Mouse (Mus musculus) MEL (cell line): ENCODE data around the gene AC170998.1. TPM values are rescaled to one million over a fixed set of nuclear protein-coding genes. Genes with fewer than 3 reads are reported as not detected.
"Not testable (repeated sequence)": the region's sequence is repeated elsewhere in the genome, so short reads cannot be mapped to it uniquely, and the experiment has no call there.

Experiments used
- DNase-seq: peaks from one replicate; pipeline ENCODE4 v3.0.0; 2011; ENCODE audit warnings: low read depth, low spot score
- H3K27ac ChIP-seq: 2 replicates; pipeline ENCODE4 v1.5.1; 2012; ENCODE audit warnings: low read depth, mild to moderate bottlenecking, control low read depth, low read length, moderate library complexity; ENCODE audit not compliant: control insufficient read depth
- H3K27me3 ChIP-seq, 2 experiments: fragments of 150-350 bp in 1 of 2; sonication (generic) in 1 of 2; 2 replicates each; pipeline ENCODE4 v1.6.1; 2012; ENCODE audit warnings: low read length in 2 of 2, mild to moderate bottlenecking in 2 of 2, improper control_type of control experiment in 1 of 2, moderate library complexity in 1 of 2; ENCODE audit not compliant: insufficient read depth in 2 of 2, control insufficient read depth in 1 of 2
- H3K36me3 ChIP-seq, 2 experiments: 2 replicates each; pipeline ENCODE4 v1.6.1; 2012 to 2014; ENCODE audit warnings: low read length in 2 of 2, improper control_type of control experiment in 1 of 2, inconsistent platforms in 1 of 2, mild to moderate bottlenecking in 1 of 2; ENCODE audit not compliant: insufficient read depth in 2 of 2, control insufficient read depth in 1 of 2
- H3K4me1 ChIP-seq, 2 experiments: fragments of 150-350 bp in 1 of 2; sonication (generic) in 1 of 2; 2 replicates each; pipeline ENCODE4 v1.6.1; 2012; ENCODE audit warnings: low read length in 2 of 2, improper control_type of control experiment in 1 of 2, mild to moderate bottlenecking in 1 of 2; ENCODE audit not compliant: insufficient read depth in 2 of 2, control insufficient read depth in 1 of 2
- H3K4me3 ChIP-seq, 2 experiments: fragments of 150-350 bp in 1 of 2; sonication (generic) in 1 of 2; 2 replicates each; pipeline ENCODE4 v1.5.1; 2012; ENCODE audit warnings: low read depth in 2 of 2, low read length in 2 of 2, mild to moderate bottlenecking in 2 of 2, moderate library complexity in 2 of 2, control low read depth in 1 of 2, improper control_type of control experiment in 1 of 2; ENCODE audit not compliant: control insufficient read depth in 1 of 2, insufficient read depth in 1 of 2
- H3K79me2 ChIP-seq: 2 replicates; pipeline ENCODE4 v1.6.1; 2012; ENCODE audit warnings: mild to moderate bottlenecking, low read length, moderate library complexity; ENCODE audit not compliant: control insufficient read depth, poor library complexity, insufficient read depth
- H3K9ac ChIP-seq: 2 replicates; pipeline ENCODE4 v1.6.1; 2012; ENCODE audit warnings: low read depth, mild to moderate bottlenecking, control low read depth, low read length, moderate library complexity; ENCODE audit not compliant: control insufficient read depth, poor library complexity, severe bottlenecking
- H3K9me3 ChIP-seq: fragments of 150-350 bp; sonication (generic); replicated peaks from 2 replicates; pipeline ENCODE4 v1.6.1; 2012; ENCODE audit warnings: mild to moderate bottlenecking, low read length, improper control_type of control experiment, moderate library complexity; ENCODE audit not compliant: insufficient read depth
- BHLHE40 ChIP-seq: IDR thresholded peaks from 2 replicates; pipeline ENCODE4 v1.6.1; 2012; ENCODE audit warnings: low read depth, mild to moderate bottlenecking, inconsistent platforms, low read length, improper control_type of control experiment, borderline replicate concordance
- CHD2 ChIP-seq: IDR thresholded peaks from 2 replicates; pipeline ENCODE4 v1.6.1; 2011; ENCODE audit warnings: low read length, improper control_type of control experiment
- CTCF ChIP-seq, 3 experiments: IDR thresholded peaks in 2 of 3; conservative IDR thresholded peaks in 1 of 3; 2 replicates each; pipeline ENCODE4 v1.5.1; 2011 to 2012; ENCODE audit warnings: low read length in 3 of 3, low read depth in 2 of 3, mild to moderate bottlenecking in 2 of 3, improper control_type of control experiment in 1 of 3, inconsistent platforms in 1 of 3, mixed read lengths in 1 of 3, moderate library complexity in 1 of 3; ENCODE audit not compliant: control insufficient read depth in 1 of 3, insufficient read depth in 1 of 3, poor library complexity in 1 of 3, severe bottlenecking in 1 of 3
- EP300 ChIP-seq, 2 experiments: IDR thresholded peaks; 2 replicates each; pipeline ENCODE4 v1.6.1; 2011; ENCODE audit warnings: improper control_type of control experiment in 2 of 2, low read length in 2 of 2, low read depth in 1 of 2, mild to moderate bottlenecking in 1 of 2
- HCFC1 ChIP-seq: IDR thresholded peaks from 2 replicates; pipeline ENCODE4 v1.6.1; 2012; ENCODE audit warnings: low read depth, mild to moderate bottlenecking, inconsistent platforms, low read length, improper control_type of control experiment, moderate library complexity
- MYB ChIP-seq: IDR thresholded peaks from 2 replicates; pipeline ENCODE4 v1.6.1; 2011; ENCODE audit warnings: mild to moderate bottlenecking, low read depth, low read length, improper control_type of control experiment
- MYC ChIP-seq: IDR thresholded peaks from 2 replicates; pipeline ENCODE4 v1.6.1; 2011; ENCODE audit warnings: low read depth, mild to moderate bottlenecking, low read length, improper control_type of control experiment, moderate library complexity
- NRF1 ChIP-seq: IDR thresholded peaks from 2 replicates; pipeline ENCODE4 v1.6.1; 2014; ENCODE audit warnings: low read depth, mild to moderate bottlenecking, inconsistent platforms, low read length, improper control_type of control experiment, moderate library complexity; ENCODE audit not compliant: poor library complexity, insufficient read depth, severe bottlenecking
- POLR2A ChIP-seq, 2 experiments: IDR thresholded peaks; 2 replicates each; pipeline ENCODE4 v1.6.1; 2011 to 2012; ENCODE audit warnings: low read length in 2 of 2, mild to moderate bottlenecking in 2 of 2, control low read depth in 1 of 2, improper control_type of control experiment in 1 of 2, low read depth in 1 of 2, moderate library complexity in 1 of 2; ENCODE audit not compliant: control insufficient read depth in 1 of 2, insufficient read depth in 1 of 2, poor library complexity in 1 of 2
- SMC3 ChIP-seq: IDR thresholded peaks from 2 replicates; pipeline ENCODE4 v1.6.1; 2011; ENCODE audit warnings: low read depth, low read length, improper control_type of control experiment
- TBP ChIP-seq: IDR thresholded peaks from 2 replicates; pipeline ENCODE4 v1.8.0; 2011; ENCODE audit warnings: low read depth, low read length, improper control_type of control experiment
- USF2 ChIP-seq, 2 experiments: IDR thresholded peaks; 2 replicates each; pipeline ENCODE4 v1.6.1; 2011 to 2012; ENCODE audit warnings: improper control_type of control experiment in 2 of 2, low read length in 2 of 2, borderline replicate concordance in 1 of 2, inconsistent platforms in 1 of 2, low read depth in 1 of 2, mild to moderate bottlenecking in 1 of 2; ENCODE audit not compliant: insufficient read depth in 1 of 2
- ZC3H11A ChIP-seq: IDR thresholded peaks from 2 replicates; pipeline ENCODE4 v1.6.1; 2012; ENCODE audit warnings: low read depth, mild to moderate bottlenecking, inconsistent platforms, low read length, improper control_type of control experiment
- ZNF384 ChIP-seq: IDR thresholded peaks from 2 replicates; pipeline ENCODE4 v1.6.1; 2012; ENCODE audit warnings: low read depth, mild to moderate bottlenecking, inconsistent platforms, low read length, improper control_type of control experiment
- polyA plus RNA-seq, 2 experiments: library from polyadenylated mRNA; stranded (reverse) in 1 of 2; unstranded in 1 of 2; fragments of >175 nt in 1 of 2; fragments of >200 nt in 1 of 2; gene quantifications; 2 replicates each; pipeline versions ENCODE4 v1.2.1 to v1.2.4; 2012; ENCODE audit warnings: low replicate concordance in 2 of 2, low read depth in 1 of 2; ENCODE audit not compliant: insufficient read length in 2 of 2, insufficient read depth in 1 of 2, missing spikeins in 1 of 2
- total RNA-seq: library from RNA; depleted of rRNA; stranded (reverse); fragments of 300-350 nt; gene quantifications from 2 replicates; pipeline ENCODE4 v1.2.3, GENCODE M21; 2012; rRNA removed

AC170998.1 gene
- total and polyA plus RNA-seq, 3 experiments = 0.42 TPM; not detected in 1

DNA sequence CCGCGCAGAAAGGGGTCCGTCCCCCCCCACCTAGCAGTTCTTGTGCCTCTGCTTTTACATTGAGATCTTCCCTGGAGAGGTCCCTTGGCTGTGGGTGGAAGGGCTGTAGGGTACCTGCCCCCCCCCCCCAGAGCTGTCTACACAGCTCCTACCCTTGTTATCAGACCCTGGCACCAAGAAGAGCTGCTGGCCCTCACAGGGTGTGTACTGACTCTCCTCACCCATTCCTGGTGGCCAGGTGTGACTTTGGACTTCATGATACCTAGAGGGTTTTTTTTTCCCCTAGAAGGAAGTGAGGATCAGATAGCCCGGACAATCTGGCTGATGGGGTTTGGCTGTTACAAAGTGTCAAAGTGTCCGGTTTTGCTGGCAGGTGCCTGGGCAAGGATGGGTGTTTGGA is 45.4 kb downstream of the AC170998.1 start (continued):
- no peak for TF ChIP-seq NRF1
- no peak for TF ChIP-seq USF2 (IDR thresholded peaks at IDR 0.05; ENCODE audit: borderline replicate concordance in 1 of 2, insufficient read depth in 1 of 2, low read depth in 1 of 2, low read length in 2 of 2)
- TF ChIP-seq SMC3 = no peak

DNA sequence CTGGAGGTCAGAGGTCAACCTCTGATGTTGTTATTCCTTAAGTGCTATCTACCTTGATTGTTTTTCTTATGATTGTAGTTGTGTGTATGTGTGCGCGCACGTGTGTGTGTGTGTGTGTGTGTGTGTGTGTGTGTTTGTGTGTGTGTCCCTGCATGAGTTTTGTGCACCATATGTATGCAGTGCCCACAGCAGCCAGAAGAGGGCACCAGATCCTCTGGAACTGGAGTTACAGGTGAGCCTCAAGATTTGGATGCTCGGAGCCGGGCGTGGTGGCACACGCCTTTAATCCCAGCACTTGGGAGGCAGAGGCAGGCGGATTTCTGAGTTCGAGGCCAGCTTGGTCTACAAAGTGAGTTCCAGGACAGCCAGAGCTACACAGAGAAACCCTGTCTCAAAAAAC is 48.4 kb downstream of the AC170998.1 start:
- H3K36me3 ChIP-seq, H3K4me1 ChIP-seq, H3K27me3 ChIP-seq, H3K79me2 ChIP-seq, H3K9ac ChIP-seq, H3K4me3 ChIP-seq, H3K27ac ChIP-seq: not testable (repeated sequence)
- TF ChIP-seq CTCF (IDR thresholded peaks at IDR 0.05 in 2 of 3, conservative IDR thresholded peaks at IDR 0.05 in 1 of 3; ENCODE audit: control insufficient read depth in 1 of 3, insufficient read depth in 1 of 3, low read depth in 2 of 3, low read length in 3 of 3, poor library complexity in 1 of 3, severe bottlenecking in 1 of 3) (peak in 2 of 3 experiments; percentile 32 to 55; a peak in 4 of 6 replicates), SMC3 (0 out of 2 replicates have a peak, but pooled peaks have one; percentile 9)
- TF ChIP-seq, all 39 proteins: peak for 2; not testable (repeated sequence) for 37
- H3K9me3 ChIP-seq, DNase-seq: not testable (repeated sequence)

DNA sequence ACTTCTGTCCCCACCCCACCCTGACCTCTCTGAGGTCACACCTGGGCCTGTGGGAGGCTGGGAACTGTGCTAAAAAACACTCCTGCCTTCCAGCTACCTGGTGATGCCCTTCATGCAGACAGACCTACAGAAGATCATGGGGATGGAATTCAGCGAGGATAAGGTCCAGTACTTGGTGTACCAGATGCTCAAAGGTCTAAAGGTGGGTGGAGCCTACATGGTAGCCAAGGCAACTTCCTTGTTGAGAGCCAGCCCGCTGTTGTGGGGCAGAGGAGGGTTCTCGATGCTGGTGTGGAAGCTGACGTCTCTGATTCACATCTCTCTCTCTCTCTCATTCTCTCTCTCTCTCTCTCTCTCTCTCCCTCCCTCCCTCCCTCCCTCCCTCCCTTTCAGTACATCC is 49.3 kb downstream of the AC170998.1 start:
- no peaks in the 10 kb centered on the region for H3K9me3 ChIP-seq

More for the DNA sequence above, 49.3 kb downstream of the AC170998.1 start:
- Histone ChIP-seq H3K4me3 (no peak overlapping the region), H3K79me2 (no peaks in the 10 kb centered on the region), H3K27ac (no peak overlapping the region), H3K9ac (no peak overlapping the region), H3K27me3 (no peaks in the 10 kb centered on the region), H3K36me3 (no peaks in the 10 kb centered on the region), H3K4me1 (0 out of 4 replicates have a peak, but pooled peaks cover 0 to 2% of the 10 kb centered on the region in 2 experiments)
- DNase-seq = no peak
- TF ChIP-seq BHLHE40 (no peak), EP300 (IDR thresholded peaks at IDR 0.05; ENCODE audit: low read depth in 1 of 2, low read length in 2 of 2) (no peak), MYC (no peak), MYB (no peak), HCFC1 (no peak), ZC3H11A (no peak), POLR2A (IDR thresholded peaks at IDR 0.05; ENCODE audit: control insufficient read depth in 1 of 2, insufficient read depth in 1 of 2, low read depth in 1 of 2, low read length in 2 of 2, poor library complexity in 1 of 2) (no peak), CHD2 (no peak), ZNF384 (no peak), TBP (no peak)

Other genes with a start within 250 kb of the AC170998.1 start
- 16.5 and 16.6 TPM in 2 replicates for gene Fkbp5, start 208.6 kb upstream of the AC170998.1 start, total RNA-seq
- gene Fkbp5, start 208.6 kb upstream of the AC170998.1 start, polyA plus RNA-seq = 100 to 1,000 TPM in 1 of 2 experiments, 10 to 100 TPM in 1; 44.3 to 184 TPM
- not detected in 2 replicates for gene Armc12, start 195.3 kb upstream of the AC170998.1 start, total RNA-seq
- under 1 TPM in 1 of 2 experiments, not detected in 1; 0.15 TPM for gene Armc12, start 195.3 kb upstream of the AC170998.1 start, polyA plus RNA-seq
- gene Clpsl2, start 176.7 kb upstream of the AC170998.1 start, total RNA-seq = not detected in 2 replicates
- gene Clpsl2, start 176.7 kb upstream of the AC170998.1 start, polyA plus RNA-seq = not detected
- gene Clps, start 165.3 kb upstream of the AC170998.1 start, total RNA-seq = not detected in 2 replicates
- gene Clps, start 165.3 kb upstream of the AC170998.1 start, polyA plus RNA-seq = not detected
- gene Lhfpl5, start 150.4 kb upstream of the AC170998.1 start, total RNA-seq = not detected in 2 replicates
- gene Lhfpl5, start 150.4 kb upstream of the AC170998.1 start, polyA plus RNA-seq = under 1 TPM in 1 of 2 experiments, not detected in 1; 0.19 TPM
- gene Srpk1, start 103.4 kb upstream of the AC170998.1 start, total RNA-seq = 125 and 138 TPM in 2 replicates
- 100 to 1,000 TPM; 119 to 211 TPM for gene Srpk1, start 103.4 kb upstream of the AC170998.1 start, polyA plus RNA-seq
- 0.58 and 0.69 TPM in 2 replicates for gene Slc26a8, start 35.9 kb upstream of the AC170998.1 start, total RNA-seq
- gene Slc26a8, start 35.9 kb upstream of the AC170998.1 start, polyA plus RNA-seq = 1 to 10 TPM in 1 of 2 experiments, not detected in 1; 1.6 TPM
- gene Mapk14, start 34.8 kb upstream of the AC170998.1 start, total RNA-seq = 61.5 and 67.3 TPM in 2 replicates
- gene Mapk14, start 34.8 kb upstream of the AC170998.1 start, polyA plus RNA-seq = 10 to 100 TPM in 1 of 2 experiments, not detected in 1; 93.2 TPM
- 0.04 TPM in 1 of 2 replicates, not detected in the other for gene Mapk13, start 43.2 kb downstream of the AC170998.1 start, total RNA-seq
- gene Mapk13, start 43.2 kb downstream of the AC170998.1 start, polyA plus RNA-seq = 1 to 10 TPM in 1 of 2 experiments, not detected in 1; 1.4 TPM
- 1.7 and 2.5 TPM in 2 replicates for gene Brpf3, start 75.0 kb downstream of the AC170998.1 start, total RNA-seq
- gene Brpf3, start 75.0 kb downstream of the AC170998.1 start, polyA plus RNA-seq = 10 to 100 TPM in 1 of 2 experiments, not detected in 1; 23.7 TPM
- 0.08 TPM in 1 of 2 replicates, not detected in the other for gene Pnpla1, start 132.3 kb downstream of the AC170998.1 start, total RNA-seq
- gene Pnpla1, start 132.3 kb downstream of the AC170998.1 start, polyA plus RNA-seq = under 1 TPM in 1 of 2 experiments, not detected in 1; 0.38 TPM
- gene 4930539E08Rik, start 189.2 kb downstream of the AC170998.1 start, total RNA-seq = 0.04 TPM in 1 of 2 replicates, not detected in the other
- gene 4930539E08Rik, start 189.2 kb downstream of the AC170998.1 start, polyA plus RNA-seq = under 1 TPM in 1 of 2 experiments, not detected in 1; 0.01 TPM
- not detected in 2 replicates for gene Pxt1, start 217.8 kb downstream of the AC170998.1 start, total RNA-seq
- gene Pxt1, start 217.8 kb downstream of the AC170998.1 start, polyA plus RNA-seq = not detected
- gene Kctd20, start 225.9 kb downstream of the AC170998.1 start, total RNA-seq = 39.1 and 41.8 TPM in 2 replicates
- gene Kctd20, start 225.9 kb downstream of the AC170998.1 start, polyA plus RNA-seq = 10 to 100 TPM in 1 of 2 experiments, not detected in 1; 65.4 TPM